Mouse (Mus musculus) kidney, embryonic 16.5 days (tissue): Measurements from ENCODE around the gene Prr5l. TPM values are rescaled to one million over a fixed set of nuclear protein-coding genes. Genes with fewer than 3 reads are reported as not detected.

ENCODE experiments used
- ATAC-seq: fragments of 200-750 bp; cut with Nextera tagmentation; 2 replicates; pipeline ENCODE4 v1.8.0; 2017; ENCODE audit warnings: moderate TSS enrichment; ENCODE audit not compliant: low FRiP score, low TSS enrichment
- H3K27ac ChIP-seq: fragments of 300-500 bp; sonication (generic); 2 replicates; pipeline ENCODE4 v1.5.1; 2014; ENCODE audit warnings: low read length
- H3K27me3 ChIP-seq: fragments of 300-500 bp; sonication (generic); 2 replicates; pipeline ENCODE4 v1.6.1; 2014; ENCODE audit warnings: low read length, control low read depth, mixed read lengths; ENCODE audit not compliant: insufficient read depth
- H3K36me3 ChIP-seq: fragments of 300-500 bp; sonication (generic); 2 replicates; pipeline ENCODE4 v1.6.1; 2014; ENCODE audit warnings: low read length, control low read depth, mixed read lengths; ENCODE audit not compliant: insufficient read depth
- H3K4me1 ChIP-seq: fragments of 300-500 bp; sonication (generic); 2 replicates; pipeline ENCODE4 v1.6.1; 2014; ENCODE audit warnings: low read length, control low read depth, mixed read lengths; ENCODE audit not compliant: insufficient read depth
- H3K4me2 ChIP-seq: fragments of 300-500 bp; sonication (generic); replicated peaks from 2 replicates; pipeline ENCODE4 v1.6.1; 2014; ENCODE audit warnings: low read depth, low read length
- H3K4me3 ChIP-seq: fragments of 300-500 bp; sonication (generic); 2 replicates; pipeline ENCODE4 v1.5.1; 2014; ENCODE audit warnings: mild to moderate bottlenecking, low read length
- H3K9ac ChIP-seq: fragments of 300-500 bp; sonication (generic); replicated peaks from 2 replicates; pipeline ENCODE4 v1.6.1; 2014; ENCODE audit warnings: low read length
- H3K9me3 ChIP-seq: fragments of 300-500 bp; sonication (generic); 2 replicates; pipeline ENCODE4 v1.6.1; 2016; ENCODE audit warnings: low read length, control low read depth
- WGBS: fragments of 180-500 bp; shearing (Covaris S2); extraction: QIAGEN DNeasy Blood & Tissue Kit; methylation state at CpG from one replicate; pipeline ENCODE4 v1.1.7; 2014; 5-methylcytosine and 5-hydroxymethylcytosine counted together
- polyA plus RNA-seq: library from polyadenylated mRNA; unstranded; fragments of >200 nt; fragmentation: Nextera tagmentation; extraction: Ambion mirVana; gene quantifications from 2 replicates; pipeline ENCODE4 v1.2.1, GENCODE M21; 2015

The Prr5l gene
- polyA plus RNA-seq, 1 experiment from 2014 or later, result 70.8 TPM

- WGBS, result 12% methylated on average over 22 of the region's 22 CpGs
- H3K27ac ChIP-seq, result no peak within 1 kb of the TSS
Observed at GRCm38 (mm10) chr2:101885768-101886438, 3.1 kb upstream of the Prr5l start, which contains the start of gene Commd9. Commd9 (plus strand) TSS chr2:101886247.

GRCm38 (mm10) chr2:101884286-101884685 is 1.5 kb upstream of the Prr5l start:
- 72% methylated on average over 2 of the region's 2 CpGs for WGBS
- no peaks in the 10 kb centered on the region for H3K9me3 ChIP-seq
- H3K27ac ChIP-seq, result no peak overlapping the region
- no peak overlapping the region for H3K4me2 ChIP-seq
- no peak overlapping the region for H3K9ac ChIP-seq
- H3K4me3 ChIP-seq, result no peak overlapping the region
- H3K4me1 ChIP-seq, result peaks cover 9% of the 10 kb centered on the region
- ATAC-seq, result no peak
- no peaks in the 10 kb centered on the region for H3K36me3 ChIP-seq
- no peaks in the 10 kb centered on the region for H3K27me3 ChIP-seq

More at GRCm38 (mm10) chr2:101885768-101886438, 3.1 kb upstream of the Prr5l start, which contains the start of gene Commd9:
- H3K4me3 ChIP-seq, result peak within 1 kb of the TSS; percentile 70
- no peaks in the 10 kb centered on the region for H3K9me3 ChIP-seq
- peak within 1 kb of the TSS; percentile 62 for H3K4me2 ChIP-seq
- ATAC-seq, result peak; percentile 97
- no peaks in the 10 kb centered on the region for H3K27me3 ChIP-seq
- H3K4me1 ChIP-seq, result peaks cover 9% of the 10 kb centered on the region
- H3K36me3 ChIP-seq, result no peaks in the 10 kb centered on the region
- peak within 1 kb of the TSS; percentile 77 for H3K9ac ChIP-seq

- H3K36me3 ChIP-seq, result no peaks in the 10 kb centered on the region
- H3K4me2 ChIP-seq, result no peak overlapping the region
- peaks cover 5% of the 10 kb centered on the region for H3K4me1 ChIP-seq
- WGBS, result 89% methylated on average over 9 of the region's 9 CpGs
- H3K27me3 ChIP-seq, result no peaks in the 10 kb centered on the region
- no peak overlapping the region for H3K27ac ChIP-seq
- ATAC-seq, result no peak
- no peak overlapping the region for H3K9ac ChIP-seq
- H3K4me3 ChIP-seq, result no peak overlapping the region
- no peaks in the 10 kb centered on the region for H3K9me3 ChIP-seq
Observed at GRCm38 (mm10) chr2:101881471-101882162, 1.2 kb downstream of the Prr5l start.

- Histone ChIP-seq H3K4me1 (no peaks in the 10 kb centered on the region), H3K4me3 (no peak overlapping the region), H3K4me2 (peak overlapping the region; percentile 48), H3K9ac (0 out of 2 replicates have a peak overlapping the region, but pooled peaks have one; percentile 35), H3K9me3 (no peaks in the 10 kb centered on the region), H3K36me3 (no peaks in the 10 kb centered on the region), H3K27me3 (no peaks in the 10 kb centered on the region), H3K27ac (no peak overlapping the region)
- 16% methylated on average over 14 of the region's 14 CpGs for WGBS
- peak; percentile 70; the same call in 1 of the 2 replicates for ATAC-seq
Observed at GRCm38 (mm10) chr2:101871179-101871578, 11.6 kb downstream of the Prr5l start.

- WGBS, result 92% methylated on average over 4 of the region's 4 CpGs
Observed at GRCm38 (mm10) chr2:101868683-101869082, 14.1 kb downstream of the Prr5l start.

GRCm38 (mm10) chr2:101862219-101863123 is 20.4 kb downstream of the Prr5l start:
- Histone ChIP-seq H3K4me2 (no peak overlapping the region), H3K27ac (no peak overlapping the region), H3K36me3 (no peaks in the 10 kb centered on the region), H3K4me1 (peaks cover 13% of the 10 kb centered on the region), H3K9ac (no peak overlapping the region), H3K9me3 (no peaks in the 10 kb centered on the region), H3K4me3 (no peak overlapping the region), H3K27me3 (no peaks in the 10 kb centered on the region)
- peak; percentile 54; the same call in 1 of the 2 replicates for ATAC-seq
- 46% methylated on average over 15 of the region's 15 CpGs for WGBS

More at GRCm38 (mm10) chr2:101868683-101869082, 14.1 kb downstream of the Prr5l start:
- Histone ChIP-seq H3K4me1 (no peaks in the 10 kb centered on the region), H3K9me3 (no peaks in the 10 kb centered on the region), H3K27me3 (no peaks in the 10 kb centered on the region), H3K27ac (no peak overlapping the region), H3K36me3 (no peaks in the 10 kb centered on the region), H3K9ac (no peak overlapping the region), H3K4me2 (no peak overlapping the region), H3K4me3 (no peak overlapping the region)
- no peak for ATAC-seq

GRCm38 (mm10) chr2:101860920-101861485 is 21.8 kb downstream of the Prr5l start:
- H3K36me3 ChIP-seq, result no peaks in the 10 kb centered on the region
- H3K9ac ChIP-seq, result no peak overlapping the region
- WGBS, result 90% methylated on average over 3 of the region's 3 CpGs
- H3K4me3 ChIP-seq, result no peak overlapping the region
- H3K4me1 ChIP-seq, result peaks cover 13% of the 10 kb centered on the region
- no peak overlapping the region for H3K4me2 ChIP-seq
- ATAC-seq, result no peak
- no peaks in the 10 kb centered on the region for H3K27me3 ChIP-seq
- H3K27ac ChIP-seq, result no peak overlapping the region
- H3K9me3 ChIP-seq, result no peaks in the 10 kb centered on the region

GRCm38 (mm10) chr2:101856174-101856573 is 26.7 kb downstream of the Prr5l start:
- H3K9ac ChIP-seq, result no peak overlapping the region
- H3K4me3 ChIP-seq, result no peak overlapping the region
- no peak overlapping the region for H3K27ac ChIP-seq
- WGBS, result 81% methylated on average over 9 of the region's 9 CpGs
- no peaks in the 10 kb centered on the region for H3K36me3 ChIP-seq
- H3K9me3 ChIP-seq, result no peaks in the 10 kb centered on the region
- H3K4me2 ChIP-seq, result no peak overlapping the region
- no peaks in the 10 kb centered on the region for H3K27me3 ChIP-seq
- ATAC-seq, result no peak
- no peaks in the 10 kb centered on the region for H3K4me1 ChIP-seq

- Histone ChIP-seq H3K9ac (no peak overlapping the region), H3K4me3 (no peak overlapping the region), H3K27ac (no peak overlapping the region), H3K4me2 (no peak overlapping the region), H3K36me3 (no peaks in the 10 kb centered on the region), H3K4me1 (no peaks in the 10 kb centered on the region), H3K9me3 (peaks cover 3% of the 10 kb centered on the region; the same call in 1 of the 2 replicates), H3K27me3 (no peaks in the 10 kb centered on the region)
- WGBS, result 73% methylated on average over 7 of the region's 7 CpGs
- no peak for ATAC-seq
Observed at GRCm38 (mm10) chr2:101854792-101855191, 28.0 kb downstream of the Prr5l start.
